11 mouse cellular contexts compared by ENCODE assay signal in genomic region chr6:77256348-77256747, GRCm38 (mm10). TPM values are rescaled to one million over a fixed set of nuclear protein-coding genes. Genes with fewer than 3 reads are reported as not detected.
"Had no signal": no experiment of that assay in that cellular context is flagged by ENCODE, and none has a peak within 500 bp of the region (broad histone marks: within the 10 kb centered on the region; RNA-seq: fewer than 3 reads in every experiment).

No protein-coding gene starts in this region.

- H3K4me1 ChIP-seq: intestine, embryonic 15.5 days; limb, embryonic 13.5 days; midbrain, embryonic 13.5 days had no signal

- DNase-seq: left cerebral cortex, postnatal 4 days; lung, adult 18-20 months; lung, postnatal 36 days; thymus, postnatal 4 days had no signal

- H3K27me3 ChIP-seq: intestine, embryonic 15.5 days; midbrain, embryonic 13.5 days had no signal

- H3K9ac ChIP-seq: intestine, embryonic 15.5 days; limb, embryonic 13.5 days; liver, embryonic 14.5 days; midbrain, embryonic 13.5 days had no signal

- H3K27ac ChIP-seq: intestine, embryonic 15.5 days; limb, embryonic 13.5 days; liver, embryonic 14.5 days; midbrain, embryonic 13.5 days; stomach, postnatal 0 days had no signal

- ATAC-seq: intestine, embryonic 15.5 days; midbrain, embryonic 13.5 days had no signal

- H3K4me3 ChIP-seq: intestine, embryonic 15.5 days; limb, embryonic 13.5 days; midbrain, embryonic 13.5 days had no signal

- H3K9me3 ChIP-seq: intestine, embryonic 15.5 days; limb, embryonic 13.5 days; midbrain, embryonic 13.5 days had no signal

- H3K36me3 ChIP-seq: intestine, embryonic 15.5 days; limb, embryonic 13.5 days; midbrain, embryonic 13.5 days had no signal

- H3K4me2 ChIP-seq: intestine, embryonic 15.5 days; limb, embryonic 13.5 days; midbrain, embryonic 13.5 days had no signal

RNA-seq across cellular contexts. Expression of gene Lrrtm1, which starts 13.9 kb away (rescaled TPM):
- total RNA-seq: liver, adult 2 months; megakaryocyte progenitor cell, adult 5-6 weeks had no signal
- polyA plus RNA-seq: liver, adult 2 months had no signal
